Mouse (Mus musculus) right cerebral cortex, adult 2 months (tissue): ENCODE data around the gene Kpna4.
A peak's percentile ranks its signal among the peaks of the same experiment; 100 is the strongest.

Experiments
- DNase-seq, 2 experiments: peaks; one replicate each; pipeline ENCODE4 v3.0.0; 2021 to 2022; ENCODE audit warnings: low spot score in 2 of 2

The Kpna4 gene

DNA sequence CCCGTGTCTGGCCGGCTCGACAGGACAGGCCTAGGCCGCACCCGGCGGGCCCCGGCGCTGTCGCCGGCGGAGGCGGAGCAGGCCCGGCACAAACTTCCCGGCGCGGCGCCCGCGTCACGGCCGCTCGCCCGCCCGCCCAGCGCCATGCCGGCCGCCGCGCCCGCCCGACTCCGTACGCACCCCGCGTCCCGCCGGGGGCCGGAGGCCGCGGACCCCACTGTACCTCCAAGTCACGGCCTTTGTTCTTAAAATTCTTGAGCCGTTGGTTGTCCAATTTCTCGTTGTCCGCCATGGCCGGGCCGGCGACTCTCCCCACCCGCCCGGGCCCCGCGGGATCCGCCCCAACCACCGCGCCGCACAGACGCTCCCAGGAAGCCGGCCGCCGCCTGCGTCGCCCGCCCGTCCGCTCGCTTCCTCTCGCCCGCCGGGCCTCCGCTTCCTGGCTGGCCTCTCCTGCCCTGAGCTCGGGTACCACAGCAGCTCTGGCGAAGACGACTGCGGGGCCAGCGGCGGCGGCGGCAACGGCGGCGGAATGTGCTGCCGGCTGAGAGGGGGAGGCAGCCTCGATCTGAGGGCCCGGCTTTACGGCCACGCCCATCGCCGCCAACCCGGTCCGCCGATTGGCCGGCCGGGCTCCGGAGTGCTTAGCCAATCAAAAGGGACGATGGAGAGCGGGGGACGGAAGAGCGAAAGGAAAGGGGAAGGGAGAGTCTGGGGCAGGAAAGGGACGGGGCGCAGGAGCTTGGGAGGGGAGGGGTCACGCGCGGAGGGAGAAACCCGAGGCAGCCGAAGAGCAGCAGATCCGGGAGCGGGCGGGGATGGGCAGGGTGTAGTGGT lies at the start of gene Kpna4:
TSS of gene Kpna4 (minus strand) at position 605 of the 837 bp plus-strand sequence.
- DNase-seq, result peak; percentile 92

DNA sequence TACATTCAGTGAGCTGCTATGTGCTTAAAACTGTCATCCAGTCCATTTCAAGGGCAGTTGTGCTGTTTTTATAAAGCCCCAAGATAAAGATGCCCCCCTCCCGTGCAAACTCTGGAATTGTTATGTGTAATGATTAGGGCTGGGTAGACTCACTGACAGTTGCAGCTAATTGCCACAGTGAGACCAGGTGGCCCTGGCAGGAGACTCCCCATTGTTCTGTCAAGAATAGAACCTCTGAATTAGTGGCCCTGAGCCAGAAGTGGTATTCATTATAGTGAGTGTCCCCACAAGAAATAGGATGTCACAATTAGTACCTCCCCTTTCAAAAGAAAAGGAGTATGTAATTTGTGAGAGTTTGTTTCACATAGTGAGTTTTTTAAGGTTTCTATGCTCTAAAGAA lies 48.3 kb upstream of the Kpna4 start:
- no peak for DNase-seq

DNA sequence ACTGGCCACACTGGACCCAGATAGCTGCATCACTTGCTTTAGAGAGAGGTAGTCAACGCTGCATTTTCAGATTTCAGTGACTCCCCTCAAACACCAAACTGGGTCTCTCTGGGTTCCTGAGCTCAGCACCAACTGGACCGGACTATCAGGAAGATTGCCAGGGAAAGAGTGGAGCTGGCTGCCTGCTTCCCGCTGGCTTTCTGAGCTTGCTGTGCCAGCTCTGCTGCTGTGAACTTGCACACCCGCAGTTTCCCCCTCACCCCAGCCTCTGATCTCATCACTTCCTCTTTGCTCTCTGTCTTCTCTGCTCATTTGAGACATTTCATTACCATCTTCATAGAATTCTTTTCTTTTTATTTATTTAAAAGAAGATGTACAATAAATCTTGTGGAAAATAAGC lies 44.2 kb upstream of the Kpna4 start:
- DNase-seq, result no peak

DNA sequence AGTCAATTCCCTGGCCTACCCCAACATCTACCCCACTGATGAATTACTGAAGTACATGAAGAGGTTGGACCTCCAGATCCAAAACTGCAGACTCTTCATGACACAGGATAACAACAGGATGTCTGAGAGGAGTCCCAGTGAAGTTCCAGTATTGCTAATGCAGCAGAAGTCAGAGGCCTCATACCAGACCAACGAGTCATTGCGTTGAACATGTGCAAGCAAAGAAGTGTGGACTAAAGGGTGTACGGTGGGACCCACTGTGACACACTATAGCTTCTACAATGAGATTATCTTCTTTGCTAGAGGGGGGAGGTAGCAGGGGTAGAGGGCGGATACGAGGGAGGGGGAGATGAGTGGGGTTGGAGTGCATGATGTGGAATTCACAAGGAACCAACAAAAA lies 42.9 kb upstream of the Kpna4 start:
- no peak for DNase-seq

DNA sequence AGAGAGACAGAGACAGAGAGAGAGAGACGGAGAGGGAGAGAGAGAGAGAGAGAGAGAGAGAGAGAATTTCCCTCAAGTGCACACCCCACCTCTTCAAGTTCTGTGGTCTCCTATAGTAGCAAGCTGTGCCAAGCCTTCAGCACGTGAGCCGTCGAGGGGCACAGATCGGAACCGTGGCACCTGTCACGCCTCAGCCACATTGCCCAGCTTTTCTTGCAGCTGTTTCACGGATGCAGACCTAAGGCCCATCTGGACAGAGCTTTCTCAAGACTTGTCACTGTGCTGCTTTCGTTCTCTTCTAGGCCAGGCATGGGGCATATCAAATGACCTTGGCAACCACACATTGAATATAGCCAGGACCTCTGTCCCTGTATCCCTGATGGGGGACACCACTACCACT lies 41.8 kb upstream of the Kpna4 start:
- DNase-seq, result no peak

DNA sequence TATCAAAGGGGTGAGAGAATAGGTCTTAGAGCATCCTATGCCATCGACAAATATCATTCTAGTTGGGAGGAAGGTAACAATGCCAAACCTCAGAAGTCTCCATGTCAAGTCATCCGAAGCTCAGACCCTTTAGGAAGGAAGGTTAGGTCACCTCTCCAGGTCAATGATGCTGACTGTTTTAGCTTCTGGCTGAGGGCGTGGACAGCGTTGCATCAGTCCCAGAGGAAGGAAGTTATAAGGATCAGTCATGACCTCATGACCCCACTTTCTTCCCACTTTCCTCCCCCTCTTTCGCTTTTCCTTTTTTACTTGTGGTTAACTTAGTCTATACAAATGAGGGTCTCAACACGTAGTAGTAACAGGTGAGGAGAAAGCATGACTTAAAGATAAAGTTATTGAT lies 36.1 kb upstream of the Kpna4 start:
- DNase-seq, result no peak

DNA sequence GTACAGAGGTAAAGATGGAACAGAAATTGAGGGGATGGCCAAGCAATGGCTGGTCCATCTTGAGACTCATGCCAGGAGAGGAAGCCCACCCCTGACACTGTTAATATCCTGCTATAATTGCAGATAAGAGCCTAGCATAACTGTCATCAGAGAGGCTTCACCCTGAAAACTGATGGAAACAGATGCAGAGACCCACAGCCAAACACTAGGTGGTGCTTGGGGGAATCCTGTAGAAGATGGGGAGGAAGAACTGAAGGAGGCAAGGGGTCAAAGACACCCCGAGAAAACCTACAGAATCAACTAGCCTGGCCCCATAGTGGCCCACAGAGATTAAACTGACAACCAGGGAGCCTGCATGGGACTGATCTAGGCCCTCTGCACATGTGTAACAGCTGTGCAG lies 33.5 kb upstream of the Kpna4 start:
- DNase-seq, result no peak

DNA sequence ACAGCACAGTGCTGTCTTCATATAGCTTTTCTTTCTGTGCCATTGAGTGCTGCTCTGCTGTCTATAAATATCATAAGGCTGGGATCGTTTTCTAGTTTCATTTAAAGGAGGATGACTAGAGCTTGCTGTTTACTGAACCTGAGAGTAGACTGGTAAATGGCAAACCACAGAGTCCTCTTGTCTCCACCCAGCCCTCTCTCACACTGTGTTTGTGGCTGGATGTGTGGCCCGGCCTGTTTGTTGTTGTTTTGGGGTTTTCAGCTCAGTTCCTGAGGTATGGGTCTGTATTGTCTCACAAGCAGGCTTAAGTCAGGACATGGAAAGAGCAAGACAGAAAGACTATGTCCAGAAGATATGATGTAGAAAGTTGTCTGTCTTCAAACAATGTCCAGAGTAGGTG lies 32.6 kb upstream of the Kpna4 start:
- DNase-seq, result no peak

DNA sequence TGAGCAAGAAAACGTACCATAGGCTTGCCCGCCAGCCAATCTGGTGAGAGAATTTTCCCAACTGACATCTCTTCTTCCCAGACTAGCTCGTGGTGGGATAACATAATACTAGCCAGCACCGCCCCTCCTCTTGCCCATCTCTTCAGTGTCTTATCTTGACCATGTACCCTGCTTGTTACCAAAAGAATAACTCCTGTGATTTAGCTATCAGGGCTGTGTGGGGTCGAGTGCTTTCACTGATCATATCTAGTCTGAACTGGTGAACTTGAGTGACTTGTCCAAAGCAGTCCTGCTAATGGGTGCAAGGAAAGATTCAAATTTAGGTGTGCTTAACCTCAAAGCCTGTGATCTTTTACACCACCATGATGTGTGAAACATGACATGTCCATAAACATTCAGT lies 31.0 kb upstream of the Kpna4 start:
- DNase-seq, result no peak

DNA sequence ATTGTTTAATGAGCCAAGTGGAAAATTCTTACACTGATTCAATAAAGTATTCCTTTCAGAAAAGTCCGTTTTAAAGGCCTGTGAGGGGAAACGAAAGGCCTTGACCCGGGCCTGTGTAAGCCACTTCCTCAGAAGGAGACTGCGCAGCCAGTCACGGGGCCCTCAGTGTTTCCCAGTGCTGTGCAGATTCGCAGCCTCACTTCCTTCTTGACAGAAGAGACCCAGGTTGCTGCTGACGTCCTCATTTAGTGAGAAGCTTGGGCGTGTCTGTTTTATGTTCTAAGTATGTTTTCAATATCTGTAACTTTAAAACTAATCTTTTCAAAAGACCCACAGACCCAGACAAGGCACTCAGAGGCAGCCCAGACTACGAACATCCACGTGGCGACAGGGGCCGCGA lies 29.6 kb upstream of the Kpna4 start:
- no peak for DNase-seq

DNA sequence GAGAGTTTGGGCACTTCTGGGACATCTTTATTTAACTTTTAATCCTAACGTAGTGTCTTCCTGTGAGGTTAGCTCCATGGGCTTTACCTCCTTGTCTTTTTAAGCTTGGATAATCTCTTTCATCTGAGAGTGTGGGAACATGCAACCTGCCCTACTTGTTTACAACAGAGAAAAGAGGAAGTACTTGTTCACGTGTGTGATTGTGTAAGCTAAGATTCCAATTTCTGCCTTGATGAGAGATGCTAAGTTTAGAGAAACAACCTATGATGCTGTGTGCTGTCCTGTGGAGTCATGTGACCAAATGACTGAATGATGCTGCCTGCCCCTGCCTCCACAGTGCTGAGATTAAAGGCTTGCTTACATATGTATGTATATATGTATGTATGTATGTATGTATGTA lies 27.8 kb upstream of the Kpna4 start:
- DNase-seq, result no peak

DNA sequence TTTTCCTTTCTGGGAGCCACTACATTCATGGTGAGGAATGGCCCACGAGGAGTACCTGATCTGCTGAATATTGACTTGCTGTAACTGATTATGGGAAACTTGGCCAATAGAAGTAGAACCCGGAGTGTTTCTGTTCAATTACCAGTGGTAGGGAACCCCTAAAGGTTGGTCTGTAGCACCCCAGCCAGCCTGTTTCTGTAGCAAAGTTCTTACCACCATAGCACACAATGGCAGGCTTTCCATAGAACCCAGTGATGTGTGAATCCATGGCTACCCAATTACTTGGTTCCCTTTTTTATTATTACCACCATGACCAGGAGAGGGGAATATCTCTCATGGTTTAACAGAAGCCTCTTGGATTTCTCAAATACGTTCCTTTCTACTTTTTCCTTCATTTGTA lies 24.0 kb upstream of the Kpna4 start:
- no peak for DNase-seq

DNA sequence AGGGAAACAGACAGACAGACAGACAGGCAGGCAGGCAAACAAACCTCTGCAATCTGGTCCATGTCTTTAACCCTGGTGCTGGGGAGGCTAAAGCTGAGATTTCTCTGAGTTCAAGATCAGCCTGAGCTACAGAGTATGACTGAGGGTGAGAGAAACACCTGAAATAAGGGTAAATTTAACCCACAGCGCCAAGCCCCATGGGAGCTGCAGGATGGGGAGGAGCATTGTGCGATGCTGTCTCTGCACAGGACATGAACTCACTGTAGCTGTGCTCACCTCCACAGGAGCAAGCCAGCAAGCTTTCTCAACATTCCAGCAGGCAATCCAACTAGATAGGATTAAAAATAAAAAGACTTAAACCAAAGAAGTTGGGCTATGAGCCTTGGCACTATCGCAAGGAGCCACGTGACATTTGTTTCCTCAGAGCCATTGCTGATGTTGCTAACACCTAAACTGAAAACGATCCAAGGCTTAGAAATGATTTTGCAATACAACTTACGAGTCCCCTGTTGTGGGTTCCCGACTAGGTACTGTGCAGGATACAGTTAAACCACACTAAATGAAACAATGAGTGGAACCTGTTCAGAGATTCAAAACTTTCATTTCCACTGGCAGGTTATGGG lies 15.6 kb upstream of the Kpna4 start:
- no peak for DNase-seq

DNA sequence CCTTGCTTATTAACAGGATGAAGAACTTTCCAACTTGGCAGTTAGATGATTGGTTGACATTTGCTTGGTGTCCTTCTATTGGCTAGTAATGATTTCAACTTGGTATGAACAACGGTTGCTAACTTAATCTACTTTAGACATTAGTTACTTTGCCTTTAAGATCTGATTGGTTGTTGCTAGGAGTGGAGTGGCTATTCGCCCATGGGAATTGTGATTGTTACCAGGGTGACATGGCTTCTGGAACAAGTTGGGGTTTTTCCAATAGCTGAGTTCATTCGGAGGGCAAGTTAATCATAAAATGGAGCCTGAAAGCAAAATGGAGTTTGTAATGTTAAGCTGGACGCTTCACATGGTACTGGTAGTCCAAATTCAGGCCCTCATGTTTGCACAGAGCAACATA lies 13.9 kb upstream of the Kpna4 start:
- no peak for DNase-seq

DNA sequence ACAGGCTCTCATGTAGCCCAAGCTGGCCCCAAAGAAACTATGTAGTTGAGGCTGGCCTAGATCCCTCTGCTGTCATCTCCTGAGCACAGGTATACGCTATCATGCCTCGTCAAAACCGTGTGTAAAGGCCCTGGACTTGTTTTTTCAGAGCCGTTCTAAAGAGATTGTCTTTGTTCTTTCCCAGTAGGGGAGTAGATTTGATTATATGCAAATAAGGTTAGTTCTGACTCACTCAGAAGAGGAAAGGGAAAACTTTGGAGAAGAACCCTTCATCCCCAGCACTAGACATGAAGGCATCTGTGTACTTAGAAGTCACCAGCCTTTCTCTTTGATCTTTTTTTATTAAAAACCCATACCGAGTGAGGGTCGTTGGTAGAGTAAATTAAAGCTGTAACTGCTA lies 9.1 kb upstream of the Kpna4 start:
- no peak for DNase-seq

DNA sequence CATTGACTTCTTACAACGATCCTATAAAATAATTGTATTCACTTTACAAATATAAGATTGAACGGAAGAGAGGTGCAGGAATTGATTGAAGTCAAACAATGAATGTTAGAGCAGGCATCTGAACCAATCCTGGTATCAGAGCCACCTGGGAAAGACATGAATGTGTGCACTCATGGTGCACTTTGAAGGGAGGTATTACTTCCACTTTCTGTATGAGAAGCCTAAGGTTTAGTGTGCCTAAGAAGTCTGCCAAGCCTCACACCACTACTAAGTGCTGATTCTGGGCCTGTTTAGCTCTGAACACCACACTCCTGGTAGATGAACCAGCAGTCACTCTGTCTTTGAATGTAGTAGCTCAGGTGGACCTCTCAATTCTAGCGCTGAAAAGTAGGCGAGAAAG lies 4.1 kb upstream of the Kpna4 start:
- no peak for DNase-seq

DNA sequence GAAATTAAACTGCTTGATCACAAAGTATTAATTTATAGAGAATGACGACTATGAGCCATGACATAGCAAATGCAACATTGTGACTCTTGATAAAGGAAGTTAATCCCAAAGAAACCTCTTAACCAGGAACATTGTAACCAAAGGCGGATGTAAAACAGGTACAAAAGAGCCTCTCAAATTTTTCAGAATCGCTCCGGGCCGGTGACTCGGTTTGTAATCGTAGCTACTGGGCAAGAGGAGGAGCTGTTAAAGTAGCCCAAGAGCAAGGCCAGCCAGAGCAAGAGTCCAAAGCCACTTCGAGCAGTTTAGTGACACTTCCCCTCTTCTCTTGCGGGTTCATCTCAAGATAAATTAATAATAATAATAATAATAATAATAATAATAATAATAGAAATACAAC lies 780 bp upstream of the Kpna4 start:
- DNase-seq, result no peak

DNA sequence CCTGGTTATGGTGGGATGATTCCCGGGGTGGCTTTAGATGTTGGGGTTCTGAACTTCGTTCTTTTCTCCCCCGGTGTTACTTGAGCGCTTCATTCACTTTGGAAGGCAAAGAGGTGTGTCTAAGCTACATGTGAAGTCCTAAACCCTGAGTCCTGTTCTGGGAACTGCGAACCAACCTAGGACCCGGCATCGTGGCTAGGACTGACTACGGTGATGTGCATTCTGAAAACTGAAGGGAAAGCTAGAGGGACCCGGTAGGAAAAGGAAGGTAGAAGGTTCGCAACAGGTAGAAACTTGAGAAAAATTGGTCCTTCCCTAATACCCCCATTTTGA lies 399 bp upstream of the Kpna4 start:
- no peak for DNase-seq

DNA sequence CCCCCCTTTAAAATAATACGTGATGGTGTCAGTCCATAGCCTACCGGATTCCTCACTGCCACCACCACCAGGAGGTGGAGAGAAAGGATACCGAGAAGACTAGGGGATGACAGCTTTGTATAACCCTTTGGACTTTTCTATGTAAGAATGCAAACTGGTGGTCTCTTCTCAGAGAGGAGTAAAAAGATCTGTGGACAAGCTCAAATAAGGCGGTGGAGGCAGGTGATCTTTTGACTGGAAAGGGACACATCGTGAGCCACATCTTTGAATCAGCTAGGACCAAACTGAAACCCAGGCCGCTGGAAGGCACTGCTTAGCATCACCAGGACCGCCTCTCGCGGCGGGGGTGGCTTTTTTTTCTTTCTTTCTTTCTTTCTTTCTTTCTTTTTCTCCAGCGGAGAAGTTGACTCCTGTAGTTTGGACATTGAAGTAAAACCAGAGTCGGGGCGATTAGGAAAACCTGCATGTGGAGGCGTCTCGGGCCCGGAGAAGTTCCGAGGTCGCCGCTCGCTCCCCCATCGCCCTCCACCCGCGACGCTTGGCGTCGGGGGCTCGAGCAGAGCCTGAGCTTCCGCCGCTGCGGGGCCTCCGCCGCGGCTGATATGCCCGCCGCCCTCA lies 913 bp downstream of the Kpna4 start:
- DNase-seq, result peak; percentile 47 to 53

DNA sequence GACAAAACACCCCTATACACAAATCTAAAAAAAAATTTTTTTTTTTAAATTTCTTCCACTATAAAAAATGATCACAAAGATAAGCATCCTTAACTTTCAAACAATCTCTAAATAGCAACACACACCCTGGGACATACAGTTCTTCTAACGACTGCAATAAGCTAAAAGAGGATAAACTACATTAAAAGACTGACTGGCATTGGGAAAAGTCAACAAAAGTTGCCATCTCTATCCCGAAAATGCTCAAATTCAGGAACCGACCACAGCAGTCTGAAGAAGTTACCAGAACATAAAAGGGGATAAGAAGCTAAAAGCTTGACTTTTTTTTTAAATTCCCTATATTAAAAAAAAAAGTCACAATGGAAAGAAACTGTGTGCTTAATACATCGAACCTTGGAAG lies 1.5 kb downstream of the Kpna4 start:
- no peak for DNase-seq

DNA sequence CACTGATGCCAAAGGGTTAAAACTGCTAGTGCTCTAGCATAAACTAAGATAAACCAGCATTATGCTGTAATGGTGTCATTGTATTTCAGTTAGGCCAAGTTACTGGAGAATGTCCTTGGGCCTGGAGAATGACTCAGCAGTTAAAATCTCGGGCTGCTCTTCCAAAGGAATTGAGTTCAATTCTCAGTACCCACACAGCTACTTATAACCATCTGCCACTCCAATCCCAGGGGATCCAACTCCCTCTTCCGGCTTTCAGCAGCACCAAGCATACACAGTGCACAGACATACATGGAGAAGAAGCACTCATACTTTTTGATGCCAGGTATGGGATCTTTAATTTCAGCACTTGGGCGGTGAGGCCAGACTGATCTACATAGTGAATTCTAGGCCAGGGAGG lies 8.1 kb downstream of the Kpna4 start:
- DNase-seq, result no peak

DNA sequence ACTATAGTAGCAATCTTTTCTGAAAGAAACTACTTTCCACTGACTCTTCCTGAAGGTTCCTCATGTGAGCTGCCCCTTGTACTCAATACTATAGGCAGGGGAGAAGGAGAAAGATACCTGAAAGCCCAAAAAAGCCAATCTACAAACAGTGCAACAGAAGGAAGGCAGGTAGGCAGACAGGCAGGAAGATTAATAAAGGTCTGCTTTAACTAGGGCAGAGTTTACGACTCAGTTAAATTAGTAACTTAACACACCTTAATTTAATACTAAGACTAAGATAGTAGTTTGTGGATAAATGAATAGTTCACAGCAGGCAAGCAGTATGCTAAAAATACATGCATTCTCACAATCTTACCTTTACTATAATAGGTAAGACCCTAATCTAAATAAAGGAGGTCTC lies 12.2 kb downstream of the Kpna4 start:
- DNase-seq, result no peak

DNA sequence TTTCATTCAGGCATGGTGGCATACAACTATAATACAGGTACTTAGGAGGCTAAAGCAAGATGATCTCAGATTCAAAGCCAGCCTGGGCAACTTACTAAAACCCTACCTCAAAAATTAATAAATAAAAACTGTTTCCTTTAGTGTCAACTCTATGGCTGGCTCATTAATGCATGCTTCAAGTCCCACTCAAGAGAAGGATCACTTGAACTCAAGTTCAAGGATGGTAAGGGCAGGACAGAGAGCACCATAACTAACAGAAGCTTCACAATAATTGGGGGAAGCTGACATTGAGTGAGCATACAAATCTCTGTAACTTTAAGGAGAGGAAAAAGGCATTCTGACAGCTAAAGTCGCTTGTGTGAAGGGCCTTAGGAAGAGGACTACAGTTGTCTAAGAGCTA lies 13.0 kb downstream of the Kpna4 start:
- no peak for DNase-seq
